Mouse (Mus musculus): ENCODE data around the gene Ash1l. TPM values are rescaled to one million over a fixed set of nuclear protein-coding genes. Genes with fewer than 3 reads are reported as not detected.
"Not testable (repeated sequence)": the region's sequence is repeated elsewhere in the genome, so short reads cannot be mapped to it uniquely, and the experiment has no call there.

The Ash1l gene
- polyA plus RNA-seq, 1 experiment from 2014 or later: 7.4 TPM

- Histone ChIP-seq H3K4me3 (ENCODE audit: low read depth, low read length) (peak overlapping the region; percentile 72), H3K27me3 (replicated peaks; ENCODE audit: control insufficient read depth, insufficient read depth, low read length) (no peaks in the 10 kb centered on the region), H3K9me3 (ENCODE audit: control insufficient read depth) (no peaks in the 10 kb centered on the region), H3K9ac (ENCODE audit: low read depth, low read length) (peak overlapping the region; percentile 86), H3K36me3 (ENCODE audit: control insufficient read depth, insufficient read depth) (no peaks in the 10 kb centered on the region), H3K27ac (ENCODE audit: low read depth, low read length) (peak overlapping the region; percentile 99), H3K4me2 (replicated peaks; ENCODE audit: low read depth) (peak overlapping the region; percentile 84), H3K4me1 (replicated peaks; ENCODE audit: control insufficient read depth, insufficient read depth, low read length) (0 out of 2 replicates have a peak, but pooled peaks cover 7% of the 10 kb centered on the region)
- WGBS: 0% methylated on average over 5 of the region's 5 CpGs
- no peak for TF ChIP-seq CTCF (IDR thresholded peaks at IDR 0.05; ENCODE audit: low read depth)
- no peak for ATAC-seq
These were observed 942 bp downstream of the Ash1l start for GRCm38 (mm10) chr3:88951327-88951800.

GRCm38 (mm10) chr3:88953246-88953645, 2.8 kb downstream of the Ash1l start:
- Histone ChIP-seq H3K4me3 (ENCODE audit: low read depth, low read length) (no peak overlapping the region), H3K27ac (ENCODE audit: low read depth, low read length) (no peak overlapping the region), H3K36me3 (ENCODE audit: control insufficient read depth, insufficient read depth) (no peaks in the 10 kb centered on the region), H3K9ac (ENCODE audit: low read depth, low read length) (no peak overlapping the region), H3K4me2 (replicated peaks; ENCODE audit: low read depth) (no peak overlapping the region), H3K9me3 (ENCODE audit: control insufficient read depth) (no peaks in the 10 kb centered on the region), H3K4me1 (replicated peaks; ENCODE audit: control insufficient read depth, insufficient read depth, low read length) (no peaks in the 10 kb centered on the region), H3K27me3 (replicated peaks; ENCODE audit: control insufficient read depth, insufficient read depth, low read length) (no peaks in the 10 kb centered on the region)
- whole genome bisulfite sequencing: 64% methylated on average over 4 of the region's 4 CpGs
- TF ChIP-seq CTCF (IDR thresholded peaks at IDR 0.05; ENCODE audit: low read depth): no peak
- no peak for ATAC-seq

- H3K27ac ChIP-seq (ENCODE audit: low read depth, low read length): no peak overlapping the region
- ATAC-seq: no peak
These were observed 3.3 kb downstream of the Ash1l start for GRCm38 (mm10) chr3:88953736-88954135.

GRCm38 (mm10) chr3:88963211-88963610, 12.8 kb downstream of the Ash1l start:
- H3K36me3 ChIP-seq (ENCODE audit: control insufficient read depth, insufficient read depth): peaks cover 19% of the 10 kb centered on the region
- H3K4me3 ChIP-seq (ENCODE audit: low read depth, low read length); ATAC-seq; H3K27ac ChIP-seq (ENCODE audit: low read depth, low read length); H3K9ac ChIP-seq (ENCODE audit: low read depth, low read length); H3K9me3 ChIP-seq (ENCODE audit: control insufficient read depth); H3K4me1 ChIP-seq (replicated peaks; ENCODE audit: control insufficient read depth, insufficient read depth, low read length); H3K27me3 ChIP-seq (replicated peaks; ENCODE audit: control insufficient read depth, insufficient read depth, low read length); H3K4me2 ChIP-seq (replicated peaks; ENCODE audit: low read depth): not testable (repeated sequence)

More at GRCm38 (mm10) chr3:88953736-88954135, 3.3 kb downstream of the Ash1l start:
- TF ChIP-seq CTCF (IDR thresholded peaks at IDR 0.05; ENCODE audit: low read depth): no peak
- no peak overlapping the region for H3K4me2 ChIP-seq (replicated peaks; ENCODE audit: low read depth)
- no peaks in the 10 kb centered on the region for H3K36me3 ChIP-seq (ENCODE audit: control insufficient read depth, insufficient read depth)
- no peaks in the 10 kb centered on the region for H3K9me3 ChIP-seq (ENCODE audit: control insufficient read depth)
- no peak overlapping the region for H3K4me3 ChIP-seq (ENCODE audit: low read depth, low read length)
- no peaks in the 10 kb centered on the region for H3K27me3 ChIP-seq (replicated peaks; ENCODE audit: control insufficient read depth, insufficient read depth, low read length)
- H3K9ac ChIP-seq (ENCODE audit: low read depth, low read length): no peak overlapping the region
- H3K4me1 ChIP-seq (replicated peaks; ENCODE audit: control insufficient read depth, insufficient read depth, low read length): no peaks in the 10 kb centered on the region

- no peak for ATAC-seq
- 81% methylated on average over 2 of the region's 2 CpGs for WGBS
These were observed 24.6 kb downstream of the Ash1l start for GRCm38 (mm10) chr3:88975012-88975411.

GRCm38 (mm10) chr3:88981206-88982010, 31.0 kb downstream of the Ash1l start:
- Histone ChIP-seq H3K9ac (ENCODE audit: low read depth, low read length) (no peak overlapping the region), H3K4me2 (replicated peaks; ENCODE audit: low read depth) (no peak overlapping the region), H3K36me3 (ENCODE audit: control insufficient read depth, insufficient read depth) (peaks cover 45% of the 10 kb centered on the region), H3K27ac (ENCODE audit: low read depth, low read length) (no peak overlapping the region), H3K4me1 (replicated peaks; ENCODE audit: control insufficient read depth, insufficient read depth, low read length) (no peaks in the 10 kb centered on the region), H3K4me3 (ENCODE audit: low read depth, low read length) (no peak overlapping the region), H3K9me3 (ENCODE audit: control insufficient read depth) (no peaks in the 10 kb centered on the region), H3K27me3 (replicated peaks; ENCODE audit: control insufficient read depth, insufficient read depth, low read length) (no peaks in the 10 kb centered on the region)
- WGBS: 95% methylated on average over 8 of the region's 8 CpGs
- TF ChIP-seq CTCF (IDR thresholded peaks at IDR 0.05; ENCODE audit: low read depth): no peak
- no peak for ATAC-seq

More at GRCm38 (mm10) chr3:88975012-88975411, 24.6 kb downstream of the Ash1l start:
- Histone ChIP-seq H3K4me1 (replicated peaks; ENCODE audit: control insufficient read depth, insufficient read depth, low read length) (no peaks in the 10 kb centered on the region), H3K36me3 (ENCODE audit: control insufficient read depth, insufficient read depth) (0 out of 2 replicates have a peak, but pooled peaks cover 3% of the 10 kb centered on the region), H3K4me2 (replicated peaks; ENCODE audit: low read depth) (no peak overlapping the region), H3K27ac (ENCODE audit: low read depth, low read length) (no peak overlapping the region; the same call in 1 of the 2 replicates), H3K4me3 (ENCODE audit: low read depth, low read length) (no peak overlapping the region), H3K27me3 (replicated peaks; ENCODE audit: control insufficient read depth, insufficient read depth, low read length) (no peaks in the 10 kb centered on the region), H3K9ac (ENCODE audit: low read depth, low read length) (no peak overlapping the region), H3K9me3 (ENCODE audit: control insufficient read depth) (no peaks in the 10 kb centered on the region)
- no peak for TF ChIP-seq CTCF (IDR thresholded peaks at IDR 0.05; ENCODE audit: low read depth)
